Mouse (Mus musculus): ENCODE results near the gene Tctex1d1.

- no peak for TF ChIP-seq POLR2A (IDR thresholded peaks at IDR 0.05; ENCODE audit: extremely low read depth, insufficient read depth, low read length)
- no peak for TF ChIP-seq CTCF (IDR thresholded peaks at IDR 0.05; ENCODE audit: low read depth, low read length)
Measured at GRCm38 (mm10) chr4:102944325-102944724, 34.1 kb upstream of the Tctex1d1 start.

Data from liver, adult 2 months (tissue).